Mouse (Mus musculus) liver, adult 2 months (tissue): ENCODE measurements around the gene Itga3. TPM values are rescaled to one million over a fixed set of nuclear protein-coding genes. Genes with fewer than 3 reads are reported as not detected.

Source experiments
- DNase-seq: peaks from one replicate; pipeline ENCODE4 v3.0.0-alpha.2; 2011; ENCODE audit warnings: low read depth, low spot score; ENCODE audit errors: extremely low read depth
- H3K27ac ChIP-seq: fragments of 200-500 bp; replicated peaks from 2 replicates; pipeline ENCODE4 v1.5.1; 2012; ENCODE audit warnings: low read depth, mild to moderate bottlenecking, control low read depth, inconsistent platforms, low read length; ENCODE audit not compliant: insufficient read depth
- H3K27me3 ChIP-seq: fragments of 200-500 bp; 2 replicates; pipeline ENCODE4 v1.6.1; 2012; ENCODE audit warnings: mild to moderate bottlenecking, moderate library complexity, low read length, inconsistent platforms; ENCODE audit not compliant: control insufficient read depth, insufficient read depth
- H3K36me3 ChIP-seq: fragments of 200-500 bp; 2 replicates; pipeline ENCODE4 v1.6.1; 2012; ENCODE audit warnings: low read length, inconsistent platforms; ENCODE audit not compliant: control insufficient read depth, insufficient read depth
- H3K4me1 ChIP-seq: fragments of 200-500 bp; 2 replicates; pipeline ENCODE4 v1.6.1; 2011; ENCODE audit warnings: low read length; ENCODE audit not compliant: control insufficient read depth, insufficient read depth
- H3K4me3 ChIP-seq: fragments of 200-500 bp; 2 replicates; pipeline ENCODE4 v1.5.1; 2011; ENCODE audit warnings: low read depth, mild to moderate bottlenecking, control low read depth, low read length, moderate library complexity; ENCODE audit not compliant: insufficient read depth
- H3K79me2 ChIP-seq: fragments of 200-500 bp; 2 replicates; pipeline ENCODE4 v1.6.1; 2012; ENCODE audit warnings: inconsistent platforms, mild to moderate bottlenecking, low read length, moderate library complexity; ENCODE audit not compliant: control insufficient read depth, insufficient read depth
- H3K9ac ChIP-seq: fragments of 200-500 bp; 2 replicates; pipeline ENCODE4 v1.6.1; 2012; ENCODE audit warnings: low read depth, mild to moderate bottlenecking, control low read depth, inconsistent platforms, low read length
- CTCF ChIP-seq: fragments of 200-500 bp; IDR thresholded peaks from 2 replicates; pipeline ENCODE4 v1.5.1; 2011; ENCODE audit warnings: low read depth, low read length, control low read depth
- POLR2A ChIP-seq: fragments of 200-500 bp; IDR thresholded peaks from 2 replicates; pipeline ENCODE4 v1.6.1; 2011; ENCODE audit warnings: low read length, control low read depth; ENCODE audit not compliant: insufficient read depth; ENCODE audit errors: extremely low read depth
- WGBS: fragments of 180-500 bp; shearing (Covaris S2); methylation state at CpG from one replicate; pipeline ENCODE4 v1.1.7; 2018; 5-methylcytosine and 5-hydroxymethylcytosine counted together
- polyA plus RNA-seq: library from polyadenylated mRNA; depleted of rRNA; stranded (reverse); fragments of >200 nt; gene quantifications from 2 replicates; pipeline ENCODE4 v1.2.3, GENCODE M21; 2012
- total RNA-seq: library from RNA; depleted of rRNA; stranded (reverse); fragments of >200 nt; gene quantifications from 2 replicates; pipeline ENCODE4 v1.2.3, GENCODE M21; 2014

The Itga3 gene
- total and polyA plus RNA-seq, 2 experiments, result 2.6 to 5.7 TPM

- 5% methylated on average over 55 of the region's 55 CpGs for WGBS
- Histone ChIP-seq H3K27me3 (peaks cover 16% of the 10 kb centered on the region), H3K36me3 (no peaks in the 10 kb centered on the region), H3K9ac (no peak within 1 kb of the TSS), H3K27ac (no peak within 1 kb of the TSS), H3K79me2 (no peaks in the 10 kb centered on the region), H3K4me3 (no peak within 1 kb of the TSS), H3K4me1 (no peaks in the 10 kb centered on the region)
- no peak for TF ChIP-seq CTCF
- no peak for TF ChIP-seq POLR2A
- no peak for DNase-seq
These were observed 43.5 kb upstream of the Itga3 start, which contains the start of gene Dlx3 for GRCm38 (mm10) chr11:95119990-95120632. Dlx3 (plus strand) TSS chr11:95120119.

GRCm38 (mm10) chr11:95118505-95118904 is 41.9 kb upstream of the Itga3 start:
- peak; percentile 19 for DNase-seq
- H3K4me1 ChIP-seq, result no peaks in the 10 kb centered on the region
- H3K27me3 ChIP-seq, result peaks cover 14% of the 10 kb centered on the region

GRCm38 (mm10) chr11:95117030-95117429 is 40.4 kb upstream of the Itga3 start:
- Histone ChIP-seq H3K4me1 (no peaks in the 10 kb centered on the region), H3K4me3 (no peak overlapping the region), H3K27me3 (peaks cover 14% of the 10 kb centered on the region), H3K9ac (no peak overlapping the region), H3K79me2 (no peaks in the 10 kb centered on the region), H3K27ac (no peak overlapping the region), H3K36me3 (no peaks in the 10 kb centered on the region)
- WGBS, result 4% methylated on average over 6 of the region's 6 CpGs
- peak; percentile 57 for DNase-seq
- peak; percentile 86 for TF ChIP-seq CTCF
- no peak for TF ChIP-seq POLR2A

More at GRCm38 (mm10) chr11:95118505-95118904, 41.9 kb upstream of the Itga3 start:
- H3K9ac ChIP-seq, result no peak overlapping the region
- TF ChIP-seq POLR2A, result no peak
- peak; percentile 85 for TF ChIP-seq CTCF
- H3K79me2 ChIP-seq, result no peaks in the 10 kb centered on the region
- 5% methylated on average over 8 of the region's 8 CpGs for WGBS
- no peak overlapping the region for H3K27ac ChIP-seq
- H3K4me3 ChIP-seq, result no peak overlapping the region
- no peaks in the 10 kb centered on the region for H3K36me3 ChIP-seq

- Histone ChIP-seq H3K4me1 (no peaks in the 10 kb centered on the region), H3K4me3 (no peak overlapping the region), H3K36me3 (no peaks in the 10 kb centered on the region), H3K79me2 (no peaks in the 10 kb centered on the region), H3K27ac (no peak overlapping the region), H3K27me3 (peaks cover 5% of the 10 kb centered on the region; the same call in 1 of the 2 replicates), H3K9ac (no peak overlapping the region)
- TF ChIP-seq CTCF (no peak), POLR2A (no peak)
- 92% methylated on average over 7 of the region's 7 CpGs for WGBS
- no peak for DNase-seq
These were observed 33.5 kb upstream of the Itga3 start for GRCm38 (mm10) chr11:95110081-95110480.

GRCm38 (mm10) chr11:95109000-95109399 is 32.4 kb upstream of the Itga3 start:
- no peak overlapping the region for H3K9ac ChIP-seq
- H3K27me3 ChIP-seq, result peaks cover 5% of the 10 kb centered on the region; the same call in 1 of the 2 replicates
- H3K27ac ChIP-seq, result no peak overlapping the region
- no peak for DNase-seq
- no peak overlapping the region for H3K4me3 ChIP-seq
- no peaks in the 10 kb centered on the region for H3K4me1 ChIP-seq
- H3K36me3 ChIP-seq, result no peaks in the 10 kb centered on the region
- 91% methylated on average over 2 of the region's 2 CpGs for WGBS
- no peak for TF ChIP-seq POLR2A
- TF ChIP-seq CTCF, result no peak
- H3K79me2 ChIP-seq, result no peaks in the 10 kb centered on the region

GRCm38 (mm10) chr11:95106440-95107236 is 30.0 kb upstream of the Itga3 start:
- WGBS, result 34% methylated on average over 23 of the region's 23 CpGs
- no peaks in the 10 kb centered on the region for H3K4me1 ChIP-seq
- no peak overlapping the region for H3K9ac ChIP-seq
- H3K36me3 ChIP-seq, result no peaks in the 10 kb centered on the region
- DNase-seq, result peak; percentile 29
- TF ChIP-seq POLR2A (no peak), CTCF (peak; percentile 97)
- no peaks in the 10 kb centered on the region for H3K79me2 ChIP-seq
- no peak overlapping the region for H3K4me3 ChIP-seq
- H3K27ac ChIP-seq, result no peak overlapping the region
- H3K27me3 ChIP-seq, result peaks cover 5% of the 10 kb centered on the region; the same call in 1 of the 2 replicates
